Comparison of ENCODE assay signal across 8 mouse cellular contexts in the genomic region with DNA sequence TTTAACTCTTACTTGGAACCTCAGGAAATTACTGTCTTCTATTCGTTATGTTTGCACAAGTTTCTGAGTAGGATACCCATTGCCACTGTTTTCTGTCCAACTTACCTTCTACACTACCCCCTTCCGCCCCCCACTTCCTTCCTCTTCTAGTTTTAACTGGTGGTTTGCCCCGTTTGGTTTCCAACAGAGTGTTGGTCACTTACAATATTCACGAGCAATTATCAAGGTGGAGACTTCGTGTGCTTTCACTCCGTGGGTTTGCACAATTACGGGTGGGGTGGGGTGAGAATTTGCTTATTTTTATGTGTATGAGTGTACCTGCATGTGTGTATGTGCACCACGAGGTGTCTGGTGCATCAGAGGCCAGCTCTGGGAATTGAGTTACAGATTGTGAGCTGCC. TPM values are rescaled to one million over a fixed set of nuclear protein-coding genes. Genes with fewer than 3 reads are reported as not detected.
DNase-seq lines count a peak whose midpoint lies in the region; ATAC-seq and TF ChIP-seq lines count a peak whose summit lies in the region.

No protein-coding gene starts in this region.

- peaks cover 6% of the 10 kb centered on the region for H3K36me3 ChIP-seq in heart, adult 2 months (ENCODE audit: control insufficient read depth, insufficient read depth, low read length)
- peaks cover 2% of the 10 kb centered on the region; the same call in 1 of the 2 replicates for H3K36me3 ChIP-seq in embryonic facial prominence, embryonic 11.5 days (replicated peaks; ENCODE audit: control insufficient read depth, insufficient read depth, low read depth, low read length)
- H3K36me3 ChIP-seq in limb, embryonic 10.5 days, result peaks cover 48% of the 10 kb centered on the region
- peaks cover 21% of the 10 kb centered on the region for H3K36me3 ChIP-seq in neural tube, embryonic 15.5 days

- DNase-seq in heart, adult 2 months, result no peak
- DNase-seq in heart, adult 11 months, result no peak
- peak; percentile 62 for DNase-seq in A20 (ENCODE audit: low read depth, low spot score)
- DNase-seq in embryonic facial prominence, embryonic 11.5 days (ENCODE audit: low spot score), result peak; percentile 1
- peak; percentile 42 for DNase-seq in limb, embryonic 10.5 days (ENCODE audit: low spot score)
- no peak for DNase-seq in right cerebral cortex, postnatal 36 days (ENCODE audit: low spot score in 2 of 2)

- no peaks in the 10 kb centered on the region for H3K27me3 ChIP-seq in heart, adult 2 months (ENCODE audit: control insufficient read depth, insufficient read depth, low read length)
- no peaks in the 10 kb centered on the region for H3K27me3 ChIP-seq in embryonic facial prominence, embryonic 11.5 days (ENCODE audit: control insufficient read depth, insufficient read depth, low read length)
- no peaks in the 10 kb centered on the region for H3K27me3 ChIP-seq in limb, embryonic 10.5 days (ENCODE audit: low read depth, poor library complexity, severe bottlenecking)
- H3K27me3 ChIP-seq in neural tube, embryonic 15.5 days (replicated peaks), result no peaks in the 10 kb centered on the region

- no peak for ATAC-seq in embryonic facial prominence, embryonic 11.5 days (replicated peaks; ENCODE audit: insufficient number of reproducible peaks, low FRiP score, low TSS enrichment, low read depth)
- ATAC-seq in neural tube, embryonic 15.5 days (ENCODE audit: low FRiP score), result no peak
- no peak for ATAC-seq in megakaryocyte-erythroid progenitor cell, adult 5-6 weeks (replicated peaks; ENCODE audit: low FRiP score, low TSS enrichment, poor library complexity, severe bottlenecking)

- intact Hi-C loops in heart, adult 2 months (cut with DNase I), result no loop called here

- TF ChIP-seq POLR2A in heart, adult 2 months (IDR thresholded peaks at IDR 0.05; ENCODE audit: insufficient read depth, low read depth, low read length), result no peak

- WGBS in heart, adult 2 months, result 9% methylated on average over 8 of the region's 8 CpGs
- 16% methylated on average over 8 of the region's 8 CpGs for WGBS in embryonic facial prominence, embryonic 11.5 days
- 20% methylated on average over 8 of the region's 8 CpGs for WGBS in limb, embryonic 10.5 days
- WGBS in neural tube, embryonic 15.5 days, result 22% methylated on average over 8 of the region's 8 CpGs

- no peak for TF ChIP-seq CTCF in heart, adult 2 months (IDR thresholded peaks at IDR 0.05)

- H3K9me3 ChIP-seq in embryonic facial prominence, embryonic 11.5 days (replicated peaks; ENCODE audit: control insufficient read depth, low read length), result no peaks in the 10 kb centered on the region
- no peaks in the 10 kb centered on the region for H3K9me3 ChIP-seq in limb, embryonic 10.5 days (replicated peaks)
- H3K9me3 ChIP-seq in neural tube, embryonic 15.5 days (replicated peaks), result no peaks in the 10 kb centered on the region

- peak overlapping the region; percentile 97 for H3K4me3 ChIP-seq in heart, adult 2 months
- peak overlapping the region; percentile 74 for H3K4me3 ChIP-seq in embryonic facial prominence, embryonic 11.5 days (ENCODE audit: low read depth, low read length)
- H3K4me3 ChIP-seq in limb, embryonic 10.5 days, result peak overlapping the region; percentile 97
- peak overlapping the region; percentile 83 for H3K4me3 ChIP-seq in neural tube, embryonic 15.5 days (replicated peaks)

- no peak for TF ChIP-seq EP300 in heart, adult 2 months (IDR thresholded peaks at IDR 0.05; ENCODE audit: insufficient read depth, low read depth, low read length)

- H3K4me1 ChIP-seq in heart, adult 2 months (ENCODE audit: control insufficient read depth, insufficient read depth, low read length), result peaks cover 13% of the 10 kb centered on the region
- H3K4me1 ChIP-seq in embryonic facial prominence, embryonic 11.5 days (ENCODE audit: control insufficient read depth, insufficient read depth, low read length), result no peaks in the 10 kb centered on the region
- H3K4me1 ChIP-seq in limb, embryonic 10.5 days, result peaks cover 12% of the 10 kb centered on the region
- H3K4me1 ChIP-seq in neural tube, embryonic 15.5 days, result peaks cover 27% of the 10 kb centered on the region

- H3K79me2 ChIP-seq in heart, adult 2 months (replicated peaks; ENCODE audit: control insufficient read depth, insufficient read depth, low read length), result no peaks in the 10 kb centered on the region; the same call in 1 of the 2 replicates

- H3K27ac ChIP-seq in heart, adult 2 months, result peak overlapping the region; percentile 95
- H3K27ac ChIP-seq in embryonic facial prominence, embryonic 11.5 days (replicated peaks; ENCODE audit: low read depth, low read length), result 0 out of 2 replicates have a peak overlapping the region, but pooled peaks have one; percentile 89
- peak overlapping the region; percentile 99 for H3K27ac ChIP-seq in limb, embryonic 10.5 days
- H3K27ac ChIP-seq in neural tube, embryonic 15.5 days (replicated peaks), result peak overlapping the region; percentile 94

- H3K4me2 ChIP-seq in embryonic facial prominence, embryonic 11.5 days (ENCODE audit: low read depth, low read length), result peak overlapping the region; percentile 69
- H3K4me2 ChIP-seq in neural tube, embryonic 15.5 days, result peak overlapping the region; percentile 79

- peak overlapping the region; percentile 95 for H3K9ac ChIP-seq in heart, adult 2 months (ENCODE audit: low read depth, low read length)
- peak overlapping the region; percentile 98 for H3K9ac ChIP-seq in embryonic facial prominence, embryonic 11.5 days (replicated peaks; ENCODE audit: low read length)
- H3K9ac ChIP-seq in neural tube, embryonic 15.5 days (replicated peaks), result peak overlapping the region; percentile 93

RNA-seq across cellular contexts. Expression of a gene that starts 0.8 kb away (rescaled TPM):
- total RNA-seq in heart, adult 2 months (2021), result 10 to 100 TPM; 47.3 to 51.7 TPM
- 28.9 and 46.7 TPM in 2 replicates for polyA plus RNA-seq in heart, adult 2 months (2012; rRNA removed)
- polyA plus RNA-seq in embryonic facial prominence, embryonic 11.5 days (2014; fragmentation: Nextera tagmentation; extraction: Ambion mirVana), result 50.9 and 51.9 TPM in 2 replicates
- polyA plus RNA-seq in limb, embryonic 10.5 days (2016; fragmentation: Nextera tagmentation; extraction: Ambion mirVana), result 71.0 and 82.9 TPM in 2 replicates
- 22.0 and 26.7 TPM in 2 replicates for polyA plus RNA-seq in neural tube, embryonic 15.5 days (2015; fragmentation: Nextera tagmentation; extraction: Ambion mirVana)
- total RNA-seq in megakaryocyte-erythroid progenitor cell, adult 5-6 weeks (2014; fragmentation: Nextera tagmentation), result 55.2 and 62.5 TPM in 2 replicates
- 88.0 and 94.9 TPM in 2 replicates for total RNA-seq in megakaryocyte-erythroid progenitor cell, adult 5-6 weeks (2017)

RNA-seq across cellular contexts. Expression of a gene that starts 0.9 kb away (rescaled TPM):
- 100 to 1,000 TPM; 169 to 189 TPM for total RNA-seq in heart, adult 2 months (2021)
- polyA plus RNA-seq in heart, adult 2 months (2012; rRNA removed), result 199 and 263 TPM in 2 replicates
- polyA plus RNA-seq in embryonic facial prominence, embryonic 11.5 days (2014; fragmentation: Nextera tagmentation; extraction: Ambion mirVana), result 117 and 123 TPM in 2 replicates
- polyA plus RNA-seq in limb, embryonic 10.5 days (2016; fragmentation: Nextera tagmentation; extraction: Ambion mirVana), result 133 and 142 TPM in 2 replicates
- 67.3 and 77.7 TPM in 2 replicates for polyA plus RNA-seq in neural tube, embryonic 15.5 days (2015; fragmentation: Nextera tagmentation; extraction: Ambion mirVana)
- total RNA-seq in megakaryocyte-erythroid progenitor cell, adult 5-6 weeks (2014; fragmentation: Nextera tagmentation), result 96.0 and 98.2 TPM in 2 replicates
- 51.5 and 55.6 TPM in 2 replicates for total RNA-seq in megakaryocyte-erythroid progenitor cell, adult 5-6 weeks (2017)

RNA-seq across cellular contexts. Expression of a gene that starts 33.8 kb away (rescaled TPM):
- total RNA-seq in heart, adult 2 months (2021), result 10 to 100 TPM; 18.8 to 20.2 TPM
- 6.8 and 9.7 TPM in 2 replicates for polyA plus RNA-seq in heart, adult 2 months (2012; rRNA removed)
- 5.7 and 6.8 TPM in 2 replicates for polyA plus RNA-seq in embryonic facial prominence, embryonic 11.5 days (2014; fragmentation: Nextera tagmentation; extraction: Ambion mirVana)
- polyA plus RNA-seq in limb, embryonic 10.5 days (2016; fragmentation: Nextera tagmentation; extraction: Ambion mirVana), result 8.7 and 9.2 TPM in 2 replicates
- polyA plus RNA-seq in neural tube, embryonic 15.5 days (2015; fragmentation: Nextera tagmentation; extraction: Ambion mirVana), result 12.2 and 12.7 TPM in 2 replicates
- 10.5 and 12.0 TPM in 2 replicates for total RNA-seq in megakaryocyte-erythroid progenitor cell, adult 5-6 weeks (2014; fragmentation: Nextera tagmentation)
- total RNA-seq in megakaryocyte-erythroid progenitor cell, adult 5-6 weeks (2017), result 11.8 and 14.8 TPM in 2 replicates

RNA-seq across cellular contexts. Expression of a gene that starts 34.0 kb away (rescaled TPM):
- 10 to 100 TPM; 10.3 TPM for total RNA-seq in heart, adult 2 months (2021)
- polyA plus RNA-seq in heart, adult 2 months (2012; rRNA removed), result 8.3 and 13.7 TPM in 2 replicates
- 9.4 and 9.8 TPM in 2 replicates for polyA plus RNA-seq in embryonic facial prominence, embryonic 11.5 days (2014; fragmentation: Nextera tagmentation; extraction: Ambion mirVana)
- polyA plus RNA-seq in limb, embryonic 10.5 days (2016; fragmentation: Nextera tagmentation; extraction: Ambion mirVana), result 9.3 and 10.4 TPM in 2 replicates
- 7.3 and 8.1 TPM in 2 replicates for polyA plus RNA-seq in neural tube, embryonic 15.5 days (2015; fragmentation: Nextera tagmentation; extraction: Ambion mirVana)
- 21.6 and 29.3 TPM in 2 replicates for total RNA-seq in megakaryocyte-erythroid progenitor cell, adult 5-6 weeks (2014; fragmentation: Nextera tagmentation)
- 21.5 and 21.7 TPM in 2 replicates for total RNA-seq in megakaryocyte-erythroid progenitor cell, adult 5-6 weeks (2017)

Comparison
In these comparisons a context has a peak if more than half of its experiments do, and no peak if none do; other contexts are left out.
1. DNase-seq: peak in A20 (single experiment), embryonic facial prominence, embryonic 11.5 days (single experiment) and limb, embryonic 10.5 days (single experiment); none in heart, adult 2 months (0 of 2), heart, adult 11 months (single experiment) and right cerebral cortex, postnatal 36 days (0 of 2).
2. Peak in every context shown above with its lines, with median percentiles within 50 percentile points of each other: H3K27ac ChIP-seq, H3K4me3 ChIP-seq and H3K9ac ChIP-seq.